Mouse (Mus musculus) heart, postnatal 0 days (tissue): ENCODE measurements at regions not wholly inside any gene's neighbourhood (a gene's known extent, or its start where the extent isn't known, plus 50 kb on each side); places are given as distances from the start of the nearest gene placed in this dataset.

Source experiments
- CTCF ChIP-seq: IDR thresholded peaks from 2 replicates; pipeline ENCODE4 v1.5.1; 2016; ENCODE audit warnings: antibody characterized with exemption, control low read depth, low read depth
- EP300 ChIP-seq: IDR thresholded peaks from 2 replicates; pipeline ENCODE4 v1.6.1; 2016; ENCODE audit warnings: antibody characterized with exemption, low read depth

DNA sequence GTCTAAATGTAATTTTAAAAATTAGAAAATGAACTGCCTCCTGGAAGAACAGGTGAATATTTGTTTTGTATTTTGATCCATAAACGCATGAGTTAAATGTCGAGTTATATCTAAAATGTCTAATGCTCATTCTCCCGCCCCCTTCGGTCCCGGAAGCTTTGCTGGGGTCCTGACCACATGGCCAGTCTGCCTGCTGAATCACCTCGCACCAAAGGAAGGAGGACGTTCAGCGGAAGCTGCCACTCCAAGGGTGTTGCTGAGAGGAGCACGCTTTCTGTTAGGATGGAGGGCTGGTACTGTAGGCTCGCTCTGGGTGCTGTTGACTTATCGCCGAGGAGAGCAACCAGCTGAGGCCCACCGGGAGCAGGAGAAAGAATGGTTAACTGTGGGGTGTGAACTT, 328.0 kb downstream of the Zfp706 start:
- TF ChIP-seq CTCF (no peak), EP300 (no peak)
